Mouse (Mus musculus) c-Kit-negative CD71-positive TER-119-positive erythroid progenitor cells, embryonic 14.5 days (primary cell): ENCODE data around the gene Col4a5.

Source experiments
- DNase-seq: peaks from one replicate; pipeline ENCODE4 v3.0.0-alpha.2; 2013; ENCODE audit warnings: low read depth, low spot score

Gene Col4a5

DNA sequence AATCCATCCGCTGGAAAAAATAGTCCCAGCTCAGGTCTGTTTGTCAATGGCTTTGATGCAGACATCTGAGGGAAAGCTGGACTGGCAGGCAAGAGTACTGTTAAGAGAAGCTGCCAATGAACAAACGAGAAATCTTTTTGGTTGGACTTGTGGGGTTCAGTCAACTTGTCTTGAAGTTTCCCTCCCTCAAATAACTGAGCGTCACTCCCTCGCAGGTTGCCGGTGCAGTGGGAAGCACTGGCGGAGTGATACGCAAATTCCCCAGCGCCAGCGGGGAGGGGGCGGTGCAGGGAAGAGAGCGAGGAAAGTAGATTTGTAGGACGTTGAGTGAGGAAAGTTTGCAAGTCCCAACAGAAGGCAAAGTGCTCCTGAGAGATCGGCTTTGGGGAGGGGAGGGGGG, at the start of gene Col4a5:
TSS of gene Col4a5 (plus strand) at position 276 of the 400 bp plus-strand sequence.
- no peak for DNase-seq

- no peak for DNase-seq
These were observed 38.4 kb upstream of the Col4a5 start for GRCm38 (mm10) chrX:141436780-141437179.

- DNase-seq = no peak
These were observed 35.8 kb upstream of the Col4a5 start for GRCm38 (mm10) chrX:141439423-141439822.

DNA sequence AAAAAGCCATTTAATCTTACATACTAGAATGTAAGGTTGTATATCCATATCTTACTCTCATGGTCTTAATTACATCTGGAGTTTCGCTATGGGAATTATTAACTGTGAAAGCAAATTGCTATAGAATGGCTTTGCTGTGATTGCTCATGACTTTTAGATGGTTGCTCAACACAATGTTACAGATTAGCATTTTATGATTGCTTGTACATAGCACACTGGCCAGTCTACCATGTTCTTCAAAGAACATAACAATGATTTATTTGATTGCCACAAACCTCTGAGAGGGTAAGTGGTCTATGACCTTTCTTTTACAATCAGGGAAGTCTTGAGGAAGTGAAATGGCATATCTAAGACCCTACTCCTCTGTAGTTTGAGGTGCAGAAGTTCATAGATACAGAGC, 27.2 kb upstream of the Col4a5 start:
- DNase-seq = no peak

- no peak for DNase-seq
These were observed 1.5 kb upstream of the Col4a5 start, which contains the start of gene Col4a6 for GRCm38 (mm10) chrX:141473470-141474302. Gene Col4a6, minus strand, starts transcription at chrX:141474076.

DNA sequence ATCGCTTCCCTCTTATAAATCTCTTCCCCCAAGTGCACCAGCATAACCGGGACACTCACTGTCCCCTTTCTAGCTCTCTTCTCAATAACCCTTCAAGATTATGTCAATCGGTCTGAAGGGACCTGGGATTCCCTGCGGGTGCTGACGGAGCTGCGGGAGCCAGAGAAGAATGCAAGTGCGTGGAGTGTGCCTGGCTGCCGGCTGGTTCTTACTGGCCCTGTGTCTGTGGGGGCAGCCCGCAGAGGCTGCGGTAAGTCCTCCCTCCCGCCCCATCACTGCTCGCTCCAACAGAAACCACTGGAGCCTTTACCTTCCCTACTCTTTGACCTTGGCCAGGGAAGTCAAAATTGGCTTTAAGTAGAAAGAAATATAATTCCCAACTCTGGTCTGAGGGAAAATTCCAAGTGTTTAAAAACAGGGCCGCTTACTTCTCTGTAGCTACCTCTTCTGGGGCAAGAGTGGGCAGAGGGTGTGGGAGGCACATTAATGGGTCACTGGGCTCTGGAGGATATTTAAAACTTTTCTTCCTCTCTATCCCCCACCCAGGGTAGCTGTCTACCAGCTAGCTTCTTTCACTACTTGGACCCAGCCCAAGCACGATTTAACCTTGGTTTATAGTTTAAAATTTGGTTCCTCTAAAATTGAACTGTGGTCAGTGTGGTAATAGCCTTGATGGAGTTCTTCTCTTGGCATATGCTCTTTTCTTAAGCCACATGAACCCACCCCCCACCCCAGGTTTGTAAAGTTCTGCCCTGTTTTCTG, 562 bp downstream of the Col4a5 start:
- no peak for DNase-seq

DNA sequence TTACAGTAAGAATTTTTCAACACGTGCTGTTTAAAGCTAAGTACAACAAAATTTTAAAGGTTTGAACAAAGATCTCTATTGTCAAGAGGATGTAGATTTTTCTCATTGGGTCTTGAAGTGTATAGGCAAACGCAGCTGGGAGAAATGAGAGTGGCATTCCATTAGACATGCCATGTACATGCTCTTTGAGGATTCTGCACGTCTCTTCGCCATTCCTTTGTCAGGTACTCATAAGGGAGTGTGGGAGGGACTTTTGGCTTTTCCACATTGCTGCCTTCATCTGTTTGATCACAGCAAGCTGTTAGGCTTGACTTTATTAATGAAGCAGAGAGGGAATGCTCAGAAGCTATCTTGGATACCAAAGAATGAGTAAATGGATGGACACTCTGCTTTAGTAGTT, 19.4 kb downstream of the Col4a5 start:
- DNase-seq = no peak

- no peak for DNase-seq
These were observed 27.9 kb downstream of the Col4a5 start for GRCm38 (mm10) chrX:141503125-141503524.

DNA sequence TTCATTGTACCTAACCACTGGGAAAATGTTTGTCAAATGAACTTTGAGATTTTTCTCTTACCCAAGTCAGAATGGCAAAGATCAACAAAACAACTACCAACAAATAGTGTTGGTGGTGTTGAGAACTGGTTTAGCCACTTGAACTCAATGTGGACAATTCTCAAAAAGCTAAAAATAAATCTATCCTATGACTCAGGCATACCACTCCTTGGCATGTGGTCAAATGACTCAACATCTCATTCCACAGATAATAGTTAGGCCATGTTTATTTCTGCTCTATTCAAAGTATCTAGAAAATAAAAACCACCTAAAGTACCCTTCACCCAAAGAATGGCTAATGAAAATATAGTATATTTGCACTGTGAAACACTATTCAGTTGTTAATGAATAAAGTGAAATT, 58.3 kb downstream of the Col4a5 start:
- DNase-seq = no peak

DNA sequence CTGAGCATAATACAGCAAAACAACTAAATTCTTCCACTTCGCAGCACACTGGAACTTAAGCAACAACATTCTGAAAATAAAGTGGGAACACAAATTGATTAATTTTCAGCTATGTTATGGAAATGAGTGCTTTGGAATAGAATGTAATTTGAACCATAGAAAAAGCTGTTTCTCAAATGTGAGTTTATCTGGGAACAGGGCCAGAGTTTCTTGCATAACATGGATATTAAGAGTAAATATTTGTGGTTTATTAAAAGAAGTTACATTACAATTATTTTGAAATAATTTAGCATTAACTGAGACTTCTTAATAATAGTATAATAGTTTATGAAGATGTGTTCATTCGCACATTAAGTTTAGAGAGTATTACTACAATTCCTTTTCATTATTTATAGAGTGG, 72.3 kb downstream of the Col4a5 start:
- no peak for DNase-seq

DNA sequence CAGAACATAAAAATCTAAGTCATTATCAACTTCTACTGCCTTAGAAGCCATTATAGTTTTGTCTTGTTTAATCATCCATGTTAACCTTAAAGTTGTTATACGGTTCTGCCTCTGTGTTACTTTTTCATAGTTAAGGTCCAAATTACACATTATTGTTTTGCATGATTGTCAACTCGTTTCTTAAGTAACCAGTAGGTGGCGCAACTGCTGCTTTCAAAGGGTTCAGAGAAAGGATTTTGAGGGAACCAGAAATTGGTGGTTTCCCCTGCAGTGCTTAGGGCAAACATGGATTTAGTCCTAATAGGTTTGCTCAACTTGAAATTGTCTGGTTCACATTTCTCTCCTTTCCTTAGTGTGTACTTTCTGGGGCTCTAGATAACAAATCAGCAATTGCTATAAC, 115.1 kb downstream of the Col4a5 start:
- DNase-seq = no peak

GRCm38 (mm10) chrX:141721725-141722124, 246.5 kb downstream of the Col4a5 start:
- no peak for DNase-seq

DNA sequence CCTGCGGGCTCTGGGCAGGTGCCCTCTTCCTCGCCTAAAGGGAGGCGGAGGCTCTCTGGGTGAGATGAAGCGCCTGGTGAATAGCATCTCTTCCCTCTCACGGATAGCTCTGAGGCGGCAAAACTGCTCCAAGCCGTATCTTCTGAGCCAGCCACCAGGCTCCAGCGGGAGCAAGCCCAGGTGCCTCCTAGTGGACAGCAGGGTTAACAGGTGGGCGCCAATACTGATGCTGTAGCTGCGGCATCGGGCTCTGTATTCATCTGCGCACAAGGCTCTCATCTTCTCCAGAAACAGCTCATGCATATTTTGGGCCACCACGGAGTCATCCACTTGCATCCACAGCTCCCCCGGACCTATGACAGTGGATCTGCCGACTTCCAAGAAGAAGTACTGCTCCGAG, 248.8 kb downstream of the Col4a5 start:
- DNase-seq = no peak

DNA sequence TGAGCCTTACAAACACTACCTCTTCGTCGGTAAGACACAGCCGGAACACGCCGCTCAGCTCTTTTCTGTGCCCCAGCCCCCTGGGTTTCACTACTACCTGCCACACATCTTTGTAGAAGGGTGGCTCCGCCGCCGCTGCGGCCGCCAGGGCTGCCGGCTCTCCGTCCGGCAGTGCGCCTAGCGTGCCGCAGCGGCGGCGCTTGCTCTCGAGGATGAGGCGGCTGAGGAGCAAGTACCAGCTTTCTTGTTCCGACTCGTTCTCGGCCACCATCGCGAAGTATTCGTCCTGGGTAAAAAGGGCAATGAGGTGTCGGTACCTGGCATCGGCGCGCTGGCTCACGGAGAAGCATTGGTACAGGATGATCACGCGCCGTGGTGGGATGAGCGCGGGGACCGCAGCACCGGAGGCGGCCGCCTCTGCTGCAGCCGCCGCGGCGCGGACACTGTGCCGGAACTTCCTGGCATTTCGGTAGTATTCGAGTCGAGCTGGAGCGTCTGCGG, 249.3 kb downstream of the Col4a5 start:
- DNase-seq = no peak

DNA sequence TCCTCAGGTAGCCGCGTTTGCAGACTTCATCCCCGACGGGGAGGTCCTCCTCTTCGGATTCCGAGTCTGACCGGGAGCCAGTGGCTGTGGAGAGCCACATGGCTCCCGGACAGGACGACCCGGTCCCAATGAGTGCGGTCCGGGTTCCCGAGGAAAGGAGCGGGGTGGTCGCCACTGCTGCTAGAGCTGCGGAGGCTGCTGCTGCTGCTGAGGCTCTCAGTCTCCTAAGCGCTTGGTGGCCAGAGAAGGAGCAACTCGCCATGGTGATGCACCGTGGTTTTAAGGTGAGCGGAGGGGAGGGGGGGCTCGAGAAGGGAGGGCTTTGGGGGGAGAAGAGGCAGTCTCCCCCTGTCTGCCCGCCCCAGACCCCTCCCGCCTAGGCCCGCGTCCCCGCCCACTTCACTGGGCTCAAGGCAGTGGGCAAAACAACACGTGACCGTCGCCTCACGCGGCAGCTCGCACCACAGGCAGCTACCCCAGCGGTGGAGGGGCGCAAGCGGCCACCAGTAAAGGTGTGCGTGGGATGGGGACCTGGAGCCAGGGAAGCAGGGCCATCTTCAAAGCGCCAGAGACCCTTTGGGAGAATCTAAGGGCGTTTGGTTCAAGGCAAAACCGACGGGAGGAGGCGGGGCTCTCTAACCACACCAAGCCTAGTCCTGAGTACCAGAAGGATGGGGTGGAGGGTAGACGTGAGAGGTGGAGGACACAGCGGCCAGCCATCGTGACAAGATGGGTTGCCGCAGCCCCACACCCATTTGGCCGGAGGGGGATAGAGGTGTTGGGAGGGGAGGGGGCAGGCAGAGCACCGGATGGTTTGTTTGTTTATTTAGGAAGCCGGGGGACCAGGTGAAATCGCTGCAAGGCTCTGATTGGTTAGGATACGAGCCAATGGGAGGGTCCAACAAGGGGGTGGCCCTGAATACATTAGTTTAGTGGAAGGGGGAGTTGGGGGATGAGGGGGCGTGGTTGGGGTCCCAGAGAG, 250.0 kb downstream of the Col4a5 start, which contains the start of gene Irs4:
TSS of gene Irs4 (minus strand) at position 327 of the 982 bp plus-strand sequence.
- DNase-seq = no peak

DNA sequence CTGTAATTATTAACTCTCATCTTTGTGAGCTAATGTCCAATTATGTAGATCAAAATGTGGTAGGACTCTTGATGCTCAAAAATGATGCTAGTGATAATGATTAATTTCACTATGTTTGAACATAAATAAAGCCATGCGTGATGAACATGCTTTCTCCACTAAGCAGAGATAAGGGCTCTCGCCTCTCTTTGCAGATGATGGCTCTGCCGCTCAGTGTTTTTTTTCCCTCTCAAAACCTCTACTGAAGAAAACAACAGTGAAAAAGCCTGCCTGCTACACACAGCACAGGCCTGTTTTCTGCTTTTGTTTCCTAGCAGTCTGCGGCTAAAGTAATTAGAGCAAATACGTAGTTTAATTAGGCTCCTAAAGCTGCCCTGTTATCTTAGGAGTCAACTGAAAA, 254.4 kb downstream of the Col4a5 start:
- no peak for DNase-seq
